Mouse (Mus musculus) embryonic facial prominence, embryonic 10.5 days (tissue): Measurements from ENCODE around the gene Btbd35f20. TPM values are rescaled to one million over a fixed set of nuclear protein-coding genes. Genes with fewer than 3 reads are reported as not detected.
"Not testable (repeated sequence)": the region's sequence is repeated elsewhere in the genome, so short reads cannot be mapped to it uniquely, and the experiment has no call there.

ENCODE experiments used
- DNase-seq: peaks from one replicate; pipeline ENCODE4 v3.0.0-alpha.2; 2017; ENCODE audit warnings: low spot score
- H3K27ac ChIP-seq: fragments of 300-500 bp; sonication (generic); replicated peaks from 2 replicates; pipeline ENCODE4 v1.5.1; 2016; ENCODE audit warnings: mild to moderate bottlenecking
- H3K27me3 ChIP-seq: fragments of 300-500 bp; sonication (generic); replicated peaks from 2 replicates; pipeline ENCODE4 v1.6.1; 2016; ENCODE audit warnings: low read depth, mild to moderate bottlenecking; ENCODE audit not compliant: poor library complexity, severe bottlenecking
- H3K36me3 ChIP-seq: fragments of 300-500 bp; sonication (generic); replicated peaks from 2 replicates; pipeline ENCODE4 v1.6.1; 2016; ENCODE audit warnings: mild to moderate bottlenecking, moderate library complexity
- H3K4me1 ChIP-seq: fragments of 300-500 bp; sonication (generic); 2 replicates; pipeline ENCODE4 v1.6.1; 2016
- H3K4me3 ChIP-seq: fragments of 300-500 bp; sonication (generic); 2 replicates; pipeline ENCODE4 v1.5.1; 2016; ENCODE audit warnings: mild to moderate bottlenecking, moderate library complexity
- H3K9me3 ChIP-seq: fragments of 300-500 bp; sonication (generic); 2 replicates; pipeline ENCODE4 v1.6.1; 2016; ENCODE audit warnings: mild to moderate bottlenecking
- WGBS: fragments of 180-500 bp; shearing (Covaris S2); methylation state at CpG from one replicate; pipeline ENCODE4 v1.1.7; 2016; 5-methylcytosine and 5-hydroxymethylcytosine counted together
- polyA plus RNA-seq: library from polyadenylated mRNA; unstranded; fragments of >200 nt; fragmentation: Nextera tagmentation; extraction: Ambion mirVana; gene quantifications from 2 replicates; pipeline ENCODE4 v1.2.1, GENCODE M21; 2016

The Btbd35f20 gene
- polyA plus RNA-seq: not detected in 2 replicates

- H3K27ac ChIP-seq, H3K4me1 ChIP-seq, H3K4me3 ChIP-seq, H3K27me3 ChIP-seq, H3K36me3 ChIP-seq, DNase-seq, H3K9me3 ChIP-seq: not testable (repeated sequence)
- no CpG with 5 or more reads among the region's 4 CpGs for WGBS
Observed at GRCm38 (mm10) chrX:4291145-4291544, at the start of gene Btbd35f20. TSS of gene Btbd35f20 (minus strand) at chrX:4291245.

Other genes with a start within 250 kb of the Btbd35f20 start
- gene Btbd35f28, start 94.7 kb downstream of the Btbd35f20 start, polyA plus RNA-seq: not detected in 2 replicates
- gene Btbd35f17, start 79.4 kb upstream of the Btbd35f20 start, polyA plus RNA-seq: not detected in 2 replicates